Mouse (Mus musculus) WW6 (cell line): Measurements from ENCODE around the gene 1700016D06Rik.
"Not testable (repeated sequence)": the region's sequence is repeated elsewhere in the genome, so short reads cannot be mapped to it uniquely, and the experiment has no call there.

Source experiments
- DNase-seq: peaks from one replicate; pipeline ENCODE4 v3.0.0-alpha.2; 2013; ENCODE audit warnings: low read depth, low spot score

1700016D06Rik gene

DNA sequence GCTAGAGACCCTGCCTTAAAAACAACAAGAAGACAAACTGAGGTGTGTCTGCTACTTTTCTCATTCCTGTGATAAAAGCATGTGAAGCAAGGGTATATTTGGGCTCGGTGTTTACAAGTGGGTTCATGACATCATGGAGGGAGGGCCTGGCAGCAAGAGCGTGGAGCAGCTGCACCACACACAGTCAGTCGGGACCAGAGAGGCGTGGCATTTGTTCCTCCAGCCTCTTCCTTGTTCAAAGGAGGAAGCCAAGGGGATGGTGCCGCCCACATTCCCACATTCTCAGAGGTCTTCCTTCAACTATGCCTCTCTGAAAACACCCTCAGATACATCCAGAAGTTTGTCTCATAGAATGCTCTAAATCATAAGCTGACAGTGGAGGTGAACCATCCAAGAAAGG is 2.9 kb upstream of the 1700016D06Rik start:
- no peak for DNase-seq

- no peak for DNase-seq
These were observed 565 bp upstream of the 1700016D06Rik start for GRCm38 (mm10) chr8:11701428-11701827.

GRCm38 (mm10) chr8:11700060-11701032 is 517 bp downstream of the 1700016D06Rik start:
- peak; percentile 56 for DNase-seq

DNA sequence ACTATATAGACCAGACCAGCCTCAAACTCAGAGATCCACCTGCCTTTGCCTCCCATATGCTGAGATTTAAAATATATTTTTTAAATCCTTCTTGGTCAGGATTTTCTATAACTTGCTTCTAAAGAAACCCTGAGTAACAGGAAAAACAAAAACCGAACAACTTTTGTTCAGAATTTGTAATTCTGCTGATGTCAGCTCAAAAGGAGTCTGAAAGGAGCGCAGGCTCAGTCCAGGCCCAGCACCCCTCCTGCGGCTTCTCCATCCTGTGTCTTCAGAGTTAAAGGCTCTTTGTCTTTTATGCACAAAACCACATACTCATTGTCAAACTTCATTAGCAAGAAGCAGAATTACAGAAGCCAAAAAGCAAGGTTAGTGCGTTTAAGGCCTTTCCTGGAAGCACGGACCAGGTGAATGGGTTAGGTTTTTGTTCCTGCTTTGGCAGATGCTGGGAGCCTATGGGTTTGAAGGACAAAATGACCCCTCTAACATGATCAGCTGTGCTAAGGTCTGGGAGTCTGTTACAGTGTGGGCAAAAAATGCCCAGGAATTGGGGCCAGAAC is 1.3 kb downstream of the 1700016D06Rik start:
- no peak for DNase-seq

DNA sequence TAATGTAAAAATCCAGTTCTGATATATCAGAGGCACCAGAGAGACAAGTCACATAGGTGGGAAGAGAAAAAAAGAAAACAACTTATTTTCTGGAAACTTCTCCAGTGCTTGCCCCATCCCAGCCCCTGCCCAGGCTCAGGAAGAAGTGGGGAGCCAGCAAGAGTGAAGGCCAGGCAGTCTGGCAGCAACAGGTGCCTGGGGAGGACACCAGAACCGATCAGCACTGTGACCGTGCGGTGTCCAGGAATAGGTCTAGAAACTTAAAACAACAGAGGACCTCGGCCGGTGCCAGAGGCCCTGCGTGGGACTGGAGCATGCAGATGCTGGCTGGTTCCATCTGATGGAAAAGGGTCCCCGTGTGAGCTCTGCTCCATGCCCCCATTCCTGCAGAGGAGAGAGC is 3.4 kb downstream of the 1700016D06Rik start:
- no peak for DNase-seq

DNA sequence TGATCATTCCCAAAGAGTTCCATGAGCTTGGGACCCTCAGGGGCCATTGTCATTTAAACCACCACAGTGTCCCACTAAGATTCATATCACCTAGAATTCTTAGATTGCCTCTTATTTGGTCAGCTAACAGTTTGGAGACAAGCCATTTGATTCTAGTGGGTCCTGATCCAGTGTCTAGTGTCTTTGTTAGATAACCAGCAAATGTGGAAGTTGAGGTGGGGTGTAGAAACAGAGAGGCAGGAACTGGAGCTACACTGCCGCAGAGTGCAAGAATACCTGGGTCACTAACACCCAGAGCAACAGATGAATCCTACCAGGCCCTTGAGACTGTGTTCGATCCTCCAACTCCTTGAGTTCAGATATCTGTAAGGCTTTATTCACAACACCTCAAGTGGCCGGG is 4.7 kb downstream of the 1700016D06Rik start:
- no peak for DNase-seq

DNA sequence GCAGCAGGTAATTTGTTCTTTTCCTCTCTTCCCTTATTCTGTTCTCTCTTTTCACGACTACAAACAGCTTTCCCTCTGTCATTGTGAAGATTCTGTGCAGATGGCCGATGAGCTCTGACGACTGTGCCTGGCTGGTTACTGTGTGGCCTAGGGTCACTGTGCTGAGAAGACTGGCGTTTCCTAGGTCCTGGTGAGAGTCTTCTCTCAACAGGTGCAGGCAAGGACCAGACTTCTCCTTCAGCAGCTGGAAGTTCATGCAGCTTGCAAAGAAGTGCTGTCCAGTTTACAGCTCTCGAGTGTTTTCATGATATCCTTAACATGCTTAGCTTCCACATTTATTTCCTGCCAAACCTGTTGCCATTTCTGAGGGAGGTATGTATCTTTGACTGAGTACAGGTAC is 6.9 kb downstream of the 1700016D06Rik start:
- no peak for DNase-seq

GRCm38 (mm10) chr8:11692455-11692854 is 8.4 kb downstream of the 1700016D06Rik start:
- no peak for DNase-seq

GRCm38 (mm10) chr8:11691761-11692160 is 9.1 kb downstream of the 1700016D06Rik start:
- no peak for DNase-seq

- DNase-seq = no peak
These were observed 9.6 kb downstream of the 1700016D06Rik start for GRCm38 (mm10) chr8:11691284-11691683.

- DNase-seq = no peak
These were observed 10.9 kb downstream of the 1700016D06Rik start for GRCm38 (mm10) chr8:11689945-11690344.

DNA sequence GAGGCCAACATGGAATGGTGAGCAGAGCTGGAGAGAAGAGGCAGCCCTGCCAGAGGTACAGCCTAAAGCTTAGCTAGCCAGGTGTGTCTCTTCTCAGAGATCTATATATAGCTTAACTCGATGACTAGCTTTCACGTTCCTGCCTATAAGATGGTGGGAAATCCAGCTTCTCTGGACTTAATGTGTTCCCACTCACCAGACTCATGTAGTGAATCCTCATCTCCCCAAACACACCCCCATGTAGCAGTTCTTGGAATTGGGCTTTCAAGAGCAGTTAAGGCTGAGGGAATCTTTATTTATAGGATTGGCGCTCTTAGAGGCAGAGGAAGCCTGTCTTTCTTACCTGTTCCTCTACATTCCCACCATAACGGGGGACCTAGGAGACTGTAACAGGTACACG is 13.6 kb downstream of the 1700016D06Rik start:
- DNase-seq = no peak

DNA sequence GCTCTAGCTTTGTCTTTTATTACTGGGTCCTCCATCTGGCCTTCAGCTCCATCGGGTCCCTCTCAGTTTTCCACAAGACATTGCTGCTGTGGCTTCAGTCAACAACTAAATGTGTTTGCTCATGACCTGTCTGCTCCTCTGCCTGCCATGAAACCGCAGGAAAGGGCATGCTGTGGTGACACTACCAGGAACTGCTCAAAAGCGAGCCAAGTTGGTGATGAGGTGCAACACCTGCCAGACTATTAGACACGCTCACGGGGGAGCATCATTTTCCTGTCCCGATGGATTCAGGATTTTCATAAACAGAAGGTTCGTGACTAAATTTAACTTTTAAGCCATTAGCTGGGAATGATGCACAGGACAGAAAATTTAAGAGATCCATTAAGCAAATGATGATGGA is 16.3 kb downstream of the 1700016D06Rik start:
- DNase-seq = no peak

- no peak for DNase-seq
These were observed 32.6 kb downstream of the 1700016D06Rik start for GRCm38 (mm10) chr8:11668308-11668707.

DNA sequence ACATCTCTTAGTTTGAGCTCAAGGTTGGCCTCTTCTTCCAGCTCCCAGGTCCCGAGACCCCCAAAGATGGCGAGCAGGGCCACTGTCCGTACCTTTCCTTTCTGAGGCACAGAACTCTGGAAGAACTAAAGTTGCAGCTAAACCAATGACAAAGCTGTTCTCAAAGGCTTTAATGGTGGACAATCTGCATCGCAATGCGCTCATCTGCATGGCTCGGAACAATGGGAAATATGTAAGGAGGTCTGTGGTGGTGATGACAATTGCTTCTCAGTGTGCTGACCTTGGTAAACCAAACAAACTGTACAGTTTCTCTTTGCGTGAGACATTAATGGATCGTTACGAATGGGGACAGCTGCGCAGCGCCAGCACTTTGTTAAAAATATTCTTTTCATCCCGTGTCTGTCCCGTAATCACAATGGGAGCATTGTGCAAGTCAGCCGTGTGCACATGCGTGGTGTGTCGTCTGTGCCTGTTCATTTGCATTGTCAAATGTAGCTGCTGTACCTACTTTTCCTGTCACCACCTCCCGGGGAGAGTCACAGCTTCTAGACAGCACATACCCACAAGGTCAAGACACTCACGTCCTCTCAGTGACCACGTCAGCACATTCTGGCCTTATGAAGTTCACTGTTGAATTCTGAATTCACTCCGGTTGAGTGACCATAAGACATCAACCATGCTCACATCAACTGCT is 34.7 kb downstream of the 1700016D06Rik start:
- DNase-seq = not testable (repeated sequence)

GRCm38 (mm10) chr8:11661969-11662368 is 38.9 kb downstream of the 1700016D06Rik start:
- DNase-seq = no peak

- no peak for DNase-seq
These were observed 50.8 kb downstream of the 1700016D06Rik start for GRCm38 (mm10) chr8:11650021-11650420.

GRCm38 (mm10) chr8:11643123-11643522 is 57.7 kb downstream of the 1700016D06Rik start:
- DNase-seq = no peak

GRCm38 (mm10) chr8:11640606-11641005 is 60.3 kb downstream of the 1700016D06Rik start:
- no peak for DNase-seq

- no peak for DNase-seq
These were observed 63.3 kb downstream of the 1700016D06Rik start for GRCm38 (mm10) chr8:11637531-11637930.

DNA sequence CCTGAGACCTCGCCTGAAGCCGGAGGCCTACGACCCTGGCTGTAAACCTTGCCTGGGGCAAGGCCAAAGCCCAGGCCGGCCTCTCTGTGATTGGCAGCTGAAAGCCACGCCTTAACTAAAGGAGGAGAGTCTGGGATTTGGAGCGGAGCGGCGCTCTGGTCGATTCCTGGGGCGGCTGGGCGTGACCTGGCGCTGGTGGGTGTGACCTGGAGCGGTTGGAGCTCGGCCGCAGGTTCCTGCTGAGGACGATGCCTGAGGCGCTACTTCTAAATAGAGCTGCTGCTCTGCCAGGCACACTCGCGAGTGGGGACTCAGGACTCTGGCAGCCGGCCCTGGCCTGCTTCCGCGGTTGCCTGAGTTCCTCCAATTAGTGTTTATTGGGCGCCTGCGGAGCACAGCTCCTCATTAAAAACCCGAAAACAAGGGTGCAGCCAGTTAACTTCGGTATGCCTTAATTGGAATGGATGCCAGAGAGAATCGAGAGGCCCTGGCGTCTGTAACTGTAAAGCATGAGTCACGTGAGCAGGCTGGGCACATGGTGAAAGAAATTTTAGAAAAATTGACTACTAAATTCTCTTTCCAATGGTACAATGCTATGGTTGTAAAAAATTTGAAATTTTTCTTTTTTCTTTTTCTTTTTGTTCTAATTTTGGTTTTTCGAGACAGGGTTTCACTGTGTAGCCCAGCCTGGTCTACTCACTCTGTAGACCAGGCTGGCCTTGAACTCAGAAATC is 64.4 kb downstream of the 1700016D06Rik start:
- DNase-seq = peak; percentile 97
